In genomic region chr7:78752961-78753360, GRCm38 (mm10) we compare ENCODE assay signal across 21 mouse cellular contexts. TPM values are rescaled to one million over a fixed set of nuclear protein-coding genes. Genes with fewer than 3 reads are reported as not detected.
DNase-seq lines count a peak whose midpoint lies in the region; ATAC-seq and TF ChIP-seq lines count a peak whose summit lies in the region.
"Had no signal": no experiment of that assay in that cellular context is flagged by ENCODE, and none has a peak within 500 bp of the region (broad histone marks: within the 10 kb centered on the region; RNA-seq: fewer than 3 reads in every experiment).

No protein-coding gene starts in this region.

- TF ChIP-seq EP300 in heart, adult 2 months (IDR thresholded peaks at IDR 0.05; ENCODE audit: insufficient read depth, low read depth, low read length) = no peak

- no peak for DNase-seq in forebrain, postnatal 0 days
- no peak for DNase-seq in forebrain, embryonic 11.5 days (ENCODE audit: low spot score)
- DNase-seq in heart, adult 11 months = peak; percentile 65
- no peak for DNase-seq in heart, adult 2 months
- peak; percentile 65 for DNase-seq in heart, embryonic 10.5 days (ENCODE audit: low spot score)
- DNase-seq: adrenal gland, adult 2 months; adrenal gland, adult 8-10 months; adrenal gland, postnatal 10 days; adrenal gland, postnatal 14 days; adrenal gland, postnatal 25 days; adrenal gland, postnatal 36 days; B cell, adult 2 months; cerebellum, adult 11 months; cerebellum, adult 11-12 months had no signal

- H3K27ac ChIP-seq in forebrain, embryonic 15.5 days (replicated peaks) = peak overlapping the region; percentile 81
- no peak overlapping the region for H3K27ac ChIP-seq in forebrain, postnatal 0 days (ENCODE audit: low read depth, low read length)
- 0 out of 2 replicates have a peak overlapping the region, but pooled peaks have one; percentile 48 for H3K27ac ChIP-seq in forebrain, embryonic 16.5 days (ENCODE audit: low read length)
- H3K27ac ChIP-seq in forebrain, embryonic 11.5 days (ENCODE audit: low read depth, low read length) = no peak overlapping the region
- no peak overlapping the region for H3K27ac ChIP-seq in heart, adult 2 months
- H3K27ac ChIP-seq in heart, embryonic 10.5 days = no peak overlapping the region
- no peak overlapping the region for H3K27ac ChIP-seq in heart, embryonic 12.5 days (ENCODE audit: poor library complexity, severe bottlenecking)

- ATAC-seq in forebrain, embryonic 15.5 days (replicated peaks) = no peak
- no peak for ATAC-seq in forebrain, postnatal 0 days
- ATAC-seq in forebrain, embryonic 16.5 days = no peak
- no peak for ATAC-seq in forebrain, embryonic 11.5 days (replicated peaks; ENCODE audit: low FRiP score)
- no peak for ATAC-seq in heart, embryonic 12.5 days (ENCODE audit: insufficient number of reproducible peaks, low FRiP score)
- ATAC-seq: activated CD4-positive, CD25-positive, alpha-beta regulatory T cell, adult 4 months; CD4-positive, CD25-positive, alpha-beta regulatory T cell, adult 4 months; Patski had no signal

- peaks cover 18% of the 10 kb centered on the region for H3K4me1 ChIP-seq in forebrain, embryonic 15.5 days
- H3K4me1 ChIP-seq in forebrain, postnatal 0 days (ENCODE audit: insufficient read depth) = 0 out of 2 replicates have a peak, but pooled peaks cover 5% of the 10 kb centered on the region
- H3K4me1 ChIP-seq in forebrain, embryonic 16.5 days (replicated peaks; ENCODE audit: control insufficient read depth, insufficient read depth, low read length) = peaks cover 16% of the 10 kb centered on the region
- H3K4me1 ChIP-seq in forebrain, embryonic 11.5 days (replicated peaks; ENCODE audit: control insufficient read depth, insufficient read depth, low read length) = no peaks in the 10 kb centered on the region
- no peaks in the 10 kb centered on the region for H3K4me1 ChIP-seq in heart, adult 2 months (ENCODE audit: control insufficient read depth, insufficient read depth, low read length)
- H3K4me1 ChIP-seq in heart, embryonic 10.5 days = no peaks in the 10 kb centered on the region
- H3K4me1 ChIP-seq in heart, embryonic 12.5 days (replicated peaks) = no peaks in the 10 kb centered on the region

- no peaks in the 10 kb centered on the region for H3K36me3 ChIP-seq in forebrain, embryonic 15.5 days
- no peaks in the 10 kb centered on the region for H3K36me3 ChIP-seq in forebrain, postnatal 0 days (ENCODE audit: insufficient read depth)
- no peaks in the 10 kb centered on the region for H3K36me3 ChIP-seq in forebrain, embryonic 16.5 days (ENCODE audit: control insufficient read depth, insufficient read depth)
- H3K36me3 ChIP-seq in forebrain, embryonic 11.5 days (ENCODE audit: control insufficient read depth, insufficient read depth, low read length) = no peaks in the 10 kb centered on the region
- no peaks in the 10 kb centered on the region for H3K36me3 ChIP-seq in heart, adult 2 months (ENCODE audit: control insufficient read depth, insufficient read depth, low read length)
- no peaks in the 10 kb centered on the region for H3K36me3 ChIP-seq in heart, embryonic 10.5 days
- no peaks in the 10 kb centered on the region for H3K36me3 ChIP-seq in heart, embryonic 12.5 days
- H3K36me3 ChIP-seq: G1E had no signal

- no peak for TF ChIP-seq CTCF in forebrain, postnatal 0 days (IDR thresholded peaks at IDR 0.05; ENCODE audit: low read depth)
- no peak for TF ChIP-seq CTCF in heart, adult 2 months (IDR thresholded peaks at IDR 0.05)

- no peaks in the 10 kb centered on the region for H3K79me2 ChIP-seq in heart, adult 2 months (replicated peaks; ENCODE audit: control insufficient read depth, insufficient read depth, low read length)

- no peak for TF ChIP-seq POLR2A in heart, adult 2 months (IDR thresholded peaks at IDR 0.05; ENCODE audit: insufficient read depth, low read depth, low read length)

- whole genome bisulfite sequencing in forebrain, embryonic 15.5 days = 93% methylated on average over 4 of the region's 4 CpGs
- WGBS in forebrain, postnatal 0 days = 91% methylated on average over 4 of the region's 4 CpGs
- WGBS in forebrain, embryonic 16.5 days = 93% methylated on average over 4 of the region's 4 CpGs
- 84% methylated on average over 4 of the region's 4 CpGs for WGBS in forebrain, embryonic 11.5 days
- WGBS in heart, adult 2 months = 80% methylated on average over 4 of the region's 4 CpGs
- WGBS in heart, embryonic 10.5 days = 88% methylated on average over 4 of the region's 4 CpGs
- 74% methylated on average over 4 of the region's 4 CpGs for WGBS in heart, embryonic 12.5 days

- no peak overlapping the region for H3K9ac ChIP-seq in forebrain, embryonic 15.5 days (replicated peaks)
- H3K9ac ChIP-seq in forebrain, postnatal 0 days = no peak overlapping the region
- H3K9ac ChIP-seq in forebrain, embryonic 16.5 days (replicated peaks; ENCODE audit: low read depth, low read length) = no peak overlapping the region
- H3K9ac ChIP-seq in forebrain, embryonic 11.5 days (ENCODE audit: low read length) = no peak overlapping the region
- H3K9ac ChIP-seq in heart, adult 2 months (ENCODE audit: low read depth, low read length) = no peak overlapping the region
- no peak overlapping the region for H3K9ac ChIP-seq in heart, embryonic 12.5 days

- no peaks in the 10 kb centered on the region for H3K27me3 ChIP-seq in forebrain, embryonic 15.5 days
- H3K27me3 ChIP-seq in forebrain, postnatal 0 days (ENCODE audit: insufficient read depth, low read length) = no peaks in the 10 kb centered on the region
- H3K27me3 ChIP-seq in forebrain, embryonic 16.5 days (replicated peaks; ENCODE audit: control insufficient read depth, insufficient read depth, low read length) = no peaks in the 10 kb centered on the region
- H3K27me3 ChIP-seq in forebrain, embryonic 11.5 days (ENCODE audit: control insufficient read depth, insufficient read depth, low read length) = no peaks in the 10 kb centered on the region
- H3K27me3 ChIP-seq in heart, adult 2 months (ENCODE audit: control insufficient read depth, insufficient read depth, low read length) = no peaks in the 10 kb centered on the region
- H3K27me3 ChIP-seq in heart, embryonic 10.5 days (ENCODE audit: insufficient read depth, poor library complexity, severe bottlenecking) = no peaks in the 10 kb centered on the region
- H3K27me3 ChIP-seq in heart, embryonic 12.5 days (replicated peaks) = no peaks in the 10 kb centered on the region; the same call in 1 of the 2 replicates

- H3K9me3 ChIP-seq in forebrain, embryonic 15.5 days = no peaks in the 10 kb centered on the region
- H3K9me3 ChIP-seq in forebrain, postnatal 0 days (ENCODE audit: low read length) = no peaks in the 10 kb centered on the region
- no peaks in the 10 kb centered on the region for H3K9me3 ChIP-seq in forebrain, embryonic 16.5 days (ENCODE audit: control insufficient read depth, low read length)
- no peaks in the 10 kb centered on the region for H3K9me3 ChIP-seq in forebrain, embryonic 11.5 days (ENCODE audit: control insufficient read depth, low read length)
- H3K9me3 ChIP-seq in heart, embryonic 10.5 days = no peaks in the 10 kb centered on the region
- H3K9me3 ChIP-seq in heart, embryonic 12.5 days (replicated peaks) = no peaks in the 10 kb centered on the region
- H3K9me3 ChIP-seq: G1E had no signal

- intact Hi-C loops in heart, adult 2 months (cut with DNase I) = no loop called here

- no peak overlapping the region for H3K4me2 ChIP-seq in forebrain, embryonic 15.5 days (replicated peaks)
- H3K4me2 ChIP-seq in forebrain, postnatal 0 days (ENCODE audit: low read depth) = no peak overlapping the region
- no peak overlapping the region for H3K4me2 ChIP-seq in forebrain, embryonic 16.5 days (ENCODE audit: low read length)
- no peak overlapping the region for H3K4me2 ChIP-seq in forebrain, embryonic 11.5 days (ENCODE audit: low read depth, low read length, severe bottlenecking)
- no peak overlapping the region for H3K4me2 ChIP-seq in heart, embryonic 12.5 days

- no peak overlapping the region for H3K4me3 ChIP-seq in forebrain, embryonic 15.5 days
- H3K4me3 ChIP-seq in forebrain, postnatal 0 days (ENCODE audit: low read depth, low read length) = no peak overlapping the region
- no peak overlapping the region for H3K4me3 ChIP-seq in forebrain, embryonic 16.5 days (replicated peaks; ENCODE audit: low read length)
- H3K4me3 ChIP-seq in forebrain, embryonic 11.5 days (ENCODE audit: low read depth, low read length) = no peak overlapping the region
- no peak overlapping the region for H3K4me3 ChIP-seq in heart, adult 2 months
- H3K4me3 ChIP-seq in heart, embryonic 10.5 days = no peak overlapping the region
- no peak overlapping the region for H3K4me3 ChIP-seq in heart, embryonic 12.5 days

RNA-seq across cellular contexts. Expression of gene Ntrk3, which starts 15.1 kb away (rescaled TPM):
- 31.3 and 33.9 TPM in 2 replicates for polyA plus RNA-seq in forebrain, embryonic 15.5 days (2015; fragmentation: Nextera tagmentation; extraction: Ambion mirVana)
- total RNA-seq in forebrain, postnatal 0 days (2014; rRNA removed) = 72.7 and 90.1 TPM in 2 replicates
- polyA plus RNA-seq in forebrain, postnatal 0 days (2015; fragmentation: Nextera tagmentation; extraction: Ambion mirVana) = 16.3 and 28.5 TPM in 2 replicates
- polyA plus RNA-seq in forebrain, embryonic 16.5 days (2015; fragmentation: Nextera tagmentation; extraction: Ambion mirVana) = 36.0 and 37.4 TPM in 2 replicates
- 6.4 and 7.3 TPM in 2 replicates for polyA plus RNA-seq in forebrain, embryonic 11.5 days (2014; fragmentation: Nextera tagmentation; extraction: Ambion mirVana)
- 1 to 10 TPM; 1.4 to 1.8 TPM for total RNA-seq in heart, adult 2 months (2021)
- polyA plus RNA-seq in heart, adult 2 months (2012; rRNA removed) = 4.8 and 9.1 TPM in 2 replicates
- 0.11 and 1.4 TPM in 2 replicates for polyA plus RNA-seq in heart, embryonic 10.5 days (2016; fragmentation: Nextera tagmentation; extraction: Ambion mirVana)
- polyA plus RNA-seq in heart, embryonic 12.5 days (2016; fragmentation: Nextera tagmentation; extraction: Ambion mirVana) = 0.49 and 0.74 TPM in 2 replicates
- polyA plus RNA-seq: G1E had no signal

RNA-seq across cellular contexts. Expression of gene Mrps11, which starts 30.0 kb away (rescaled TPM):
- 68.8 and 72.9 TPM in 2 replicates for polyA plus RNA-seq in forebrain, embryonic 15.5 days (2015; fragmentation: Nextera tagmentation; extraction: Ambion mirVana)
- 44.7 and 51.6 TPM in 2 replicates for total RNA-seq in forebrain, postnatal 0 days (2014; rRNA removed)
- 70.4 and 77.5 TPM in 2 replicates for polyA plus RNA-seq in forebrain, postnatal 0 days (2015; fragmentation: Nextera tagmentation; extraction: Ambion mirVana)
- polyA plus RNA-seq in forebrain, embryonic 16.5 days (2015; fragmentation: Nextera tagmentation; extraction: Ambion mirVana) = 72.7 and 73.7 TPM in 2 replicates
- 81.4 and 85.2 TPM in 2 replicates for polyA plus RNA-seq in forebrain, embryonic 11.5 days (2014; fragmentation: Nextera tagmentation; extraction: Ambion mirVana)
- 10 to 100 TPM; 40.5 to 40.6 TPM for total RNA-seq in heart, adult 2 months (2021)
- 38.0 and 50.0 TPM in 2 replicates for polyA plus RNA-seq in heart, adult 2 months (2012; rRNA removed)
- polyA plus RNA-seq in heart, embryonic 10.5 days (2016; fragmentation: Nextera tagmentation; extraction: Ambion mirVana) = 67.2 and 78.9 TPM in 2 replicates
- polyA plus RNA-seq in heart, embryonic 12.5 days (2016; fragmentation: Nextera tagmentation; extraction: Ambion mirVana) = 49.2 and 53.3 TPM in 2 replicates

RNA-seq across cellular contexts. Expression of gene Mrpl46, which starts 30.4 kb away (rescaled TPM):
- polyA plus RNA-seq in forebrain, embryonic 15.5 days (2015; fragmentation: Nextera tagmentation; extraction: Ambion mirVana) = 53.5 and 55.0 TPM in 2 replicates
- total RNA-seq in forebrain, postnatal 0 days (2014; rRNA removed) = 33.2 and 39.9 TPM in 2 replicates
- 63.9 and 74.8 TPM in 2 replicates for polyA plus RNA-seq in forebrain, postnatal 0 days (2015; fragmentation: Nextera tagmentation; extraction: Ambion mirVana)
- 51.9 and 52.9 TPM in 2 replicates for polyA plus RNA-seq in forebrain, embryonic 16.5 days (2015; fragmentation: Nextera tagmentation; extraction: Ambion mirVana)
- polyA plus RNA-seq in forebrain, embryonic 11.5 days (2014; fragmentation: Nextera tagmentation; extraction: Ambion mirVana) = 70.5 and 73.0 TPM in 2 replicates
- 10 to 100 TPM; 48.6 to 52.0 TPM for total RNA-seq in heart, adult 2 months (2021)
- 27.4 and 31.7 TPM in 2 replicates for polyA plus RNA-seq in heart, adult 2 months (2012; rRNA removed)
- 80.4 and 82.8 TPM in 2 replicates for polyA plus RNA-seq in heart, embryonic 10.5 days (2016; fragmentation: Nextera tagmentation; extraction: Ambion mirVana)
- polyA plus RNA-seq in heart, embryonic 12.5 days (2016; fragmentation: Nextera tagmentation; extraction: Ambion mirVana) = 62.2 and 62.6 TPM in 2 replicates

Comparison
In these comparisons a context has a peak if more than half of its experiments do, and no peak if none do; other contexts are left out.
1. H3K27ac ChIP-seq: peak in forebrain, embryonic 15.5 days (single experiment) and forebrain, embryonic 16.5 days (single experiment); none in forebrain, postnatal 0 days (single experiment), forebrain, embryonic 11.5 days (single experiment), heart, adult 2 months (single experiment), heart, embryonic 10.5 days (single experiment) and heart, embryonic 12.5 days (single experiment).
2. DNase-seq: peak in heart, adult 11 months (single experiment) and heart, embryonic 10.5 days (single experiment); none in forebrain, postnatal 0 days (single experiment), forebrain, embryonic 11.5 days (single experiment) and heart, adult 2 months (0 of 2).